Mouse (Mus musculus) embryonic facial prominence, embryonic 14.5 days (tissue): ENCODE results near the gene Tnfrsf8. TPM values are rescaled to one million over a fixed set of nuclear protein-coding genes. Genes with fewer than 3 reads are reported as not detected.

Experiments used
- ATAC-seq: fragments of 200-750 bp; cut with Nextera tagmentation; 2 replicates; pipeline ENCODE4 v1.8.0; 2017; ENCODE audit warnings: low read depth, moderate number of reproducible peaks, moderate TSS enrichment
- DNase-seq: peaks from one replicate; pipeline ENCODE4 v3.0.0-alpha.2; 2015; ENCODE audit warnings: low spot score
- H3K27ac ChIP-seq: fragments of 300-500 bp; sonication (generic); replicated peaks from 2 replicates; pipeline ENCODE4 v1.5.1; 2014; ENCODE audit warnings: low read depth, mild to moderate bottlenecking, low read length, moderate library complexity
- H3K27me3 ChIP-seq: fragments of 300-500 bp; sonication (generic); replicated peaks from 2 replicates; pipeline ENCODE4 v1.6.1; 2014; ENCODE audit warnings: low read length; ENCODE audit not compliant: control insufficient read depth, insufficient read depth
- H3K36me3 ChIP-seq: fragments of 300-500 bp; sonication (generic); 2 replicates; pipeline ENCODE4 v1.6.1; 2014; ENCODE audit warnings: low read length, mixed read lengths; ENCODE audit not compliant: control insufficient read depth, insufficient read depth
- H3K4me1 ChIP-seq: fragments of 300-500 bp; sonication (generic); 2 replicates; pipeline ENCODE4 v1.6.1; 2014; ENCODE audit warnings: antibody characterized with exemption, low read length; ENCODE audit not compliant: control insufficient read depth, insufficient read depth
- H3K4me2 ChIP-seq: fragments of 300-500 bp; sonication (generic); 2 replicates; pipeline ENCODE4 v1.6.1; 2014; ENCODE audit warnings: low read depth, mild to moderate bottlenecking, low read length, moderate library complexity, mixed read lengths
- H3K4me3 ChIP-seq: fragments of 300-500 bp; sonication (generic); 2 replicates; pipeline ENCODE4 v1.5.1; 2014; ENCODE audit warnings: low read depth, mild to moderate bottlenecking, low read length
- H3K9ac ChIP-seq: fragments of 300-500 bp; sonication (generic); 2 replicates; pipeline ENCODE4 v1.6.1; 2014; ENCODE audit warnings: low read depth, mild to moderate bottlenecking, low read length, moderate library complexity, mixed read lengths
- H3K9me3 ChIP-seq: fragments of 300-500 bp; sonication (generic); 2 replicates; pipeline ENCODE4 v1.6.1; 2016; ENCODE audit warnings: low read length; ENCODE audit not compliant: control insufficient read depth
- WGBS: fragments of 180-500 bp; shearing (Covaris S2); extraction: QIAGEN DNeasy Blood & Tissue Kit; methylation state at CpG from one replicate; pipeline ENCODE4 v1.1.7; 2014; 5-methylcytosine and 5-hydroxymethylcytosine counted together
- polyA plus RNA-seq: library from polyadenylated mRNA; unstranded; fragments of >200 nt; fragmentation: Nextera tagmentation; extraction: Ambion mirVana; gene quantifications from 2 replicates; pipeline ENCODE4 v1.2.1, GENCODE M21; 2014

Gene Tnfrsf8
- polyA plus RNA-seq, 1 experiment from 2014 or later: 0.18 TPM

GRCm38 (mm10) chr4:145224613-145225012 is 90.4 kb downstream of the Tnfrsf8 start:
- 86% methylated on average over 4 of the region's 4 CpGs for WGBS
- Histone ChIP-seq H3K4me1 (no peaks in the 10 kb centered on the region), H3K36me3 (no peaks in the 10 kb centered on the region)

DNA sequence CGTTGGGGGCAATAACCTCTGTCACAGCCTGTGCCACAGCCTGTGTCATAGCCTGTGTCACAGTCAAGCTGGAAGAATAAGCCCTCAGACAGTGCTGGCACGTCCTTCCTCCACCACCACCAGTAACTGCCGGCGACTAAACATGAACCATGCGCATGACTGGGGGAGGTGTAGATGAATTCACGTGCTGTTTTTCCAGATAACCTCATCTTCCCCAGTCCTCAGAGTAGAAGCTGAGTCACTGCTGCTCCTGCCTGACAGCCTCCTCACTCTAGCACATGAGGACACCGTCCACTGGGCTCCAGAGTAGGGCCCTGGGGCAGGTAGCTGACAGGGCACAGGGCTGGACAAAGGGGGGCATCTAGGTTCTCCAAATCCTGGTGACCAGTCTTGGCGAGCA is 92.9 kb downstream of the Tnfrsf8 start:
- Histone ChIP-seq H3K4me1 (no peaks in the 10 kb centered on the region), H3K27ac (no peak overlapping the region), H3K9ac (no peak overlapping the region), H3K27me3 (no peaks in the 10 kb centered on the region), H3K4me2 (no peak overlapping the region), H3K4me3 (no peak overlapping the region), H3K36me3 (no peaks in the 10 kb centered on the region), H3K9me3 (no peaks in the 10 kb centered on the region)
- WGBS: 72% methylated on average over 8 of the region's 8 CpGs
- ATAC-seq (no peak), DNase-seq (no peak)

More at GRCm38 (mm10) chr4:145224613-145225012, 90.4 kb downstream of the Tnfrsf8 start:
- no peak overlapping the region for H3K27ac ChIP-seq
- no peak for ATAC-seq
- no peaks in the 10 kb centered on the region for H3K9me3 ChIP-seq
- H3K9ac ChIP-seq: no peak overlapping the region
- H3K4me2 ChIP-seq: no peak overlapping the region
- H3K4me3 ChIP-seq: no peak overlapping the region
- no peak for DNase-seq
- H3K27me3 ChIP-seq: no peaks in the 10 kb centered on the region

- no peaks in the 10 kb centered on the region for H3K4me1 ChIP-seq
- no peak overlapping the region for H3K4me2 ChIP-seq
- H3K27me3 ChIP-seq: no peaks in the 10 kb centered on the region
- DNase-seq (no peak), ATAC-seq (no peak)
- no peaks in the 10 kb centered on the region for H3K9me3 ChIP-seq
- H3K9ac ChIP-seq: no peak overlapping the region
- H3K4me3 ChIP-seq: no peak overlapping the region
- WGBS: 59% methylated on average over 2 of the region's 2 CpGs
- H3K36me3 ChIP-seq: no peaks in the 10 kb centered on the region
- no peak overlapping the region for H3K27ac ChIP-seq
Observed at GRCm38 (mm10) chr4:145221379-145221778, 93.6 kb downstream of the Tnfrsf8 start.

DNA sequence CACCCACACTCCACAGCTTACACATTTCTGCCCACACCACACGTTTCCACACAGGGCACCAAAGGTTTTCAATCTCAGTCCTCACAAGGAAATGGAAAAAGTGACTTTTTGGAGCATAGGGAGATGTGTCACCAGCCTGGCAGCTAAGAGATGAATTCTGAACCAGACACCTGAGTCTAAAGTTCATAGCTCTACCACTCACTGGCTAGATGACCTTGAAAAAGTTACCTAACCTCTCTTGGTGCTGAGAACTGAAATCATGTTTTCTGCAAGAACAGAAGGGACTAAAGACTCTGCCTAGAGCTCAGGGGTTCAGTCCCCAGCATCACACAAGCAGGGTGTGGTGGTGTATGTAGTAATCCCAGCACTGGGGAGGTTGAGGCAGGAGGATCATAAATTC is 95.0 kb downstream of the Tnfrsf8 start:
- 63% methylated on average over 1 of the region's 1 CpGs for WGBS
- DNase-seq: no peak
- H3K36me3 ChIP-seq: no peaks in the 10 kb centered on the region
- no peaks in the 10 kb centered on the region for H3K27me3 ChIP-seq
- H3K27ac ChIP-seq: no peak overlapping the region
- H3K4me3 ChIP-seq: no peak overlapping the region
- ATAC-seq: no peak
- H3K9ac ChIP-seq: no peak overlapping the region
- H3K9me3 ChIP-seq: no peaks in the 10 kb centered on the region
- no peaks in the 10 kb centered on the region for H3K4me1 ChIP-seq
- H3K4me2 ChIP-seq: no peak overlapping the region

GRCm38 (mm10) chr4:145219240-145219985 is 95.6 kb downstream of the Tnfrsf8 start:
- no peak for DNase-seq
- Histone ChIP-seq H3K9me3 (no peaks in the 10 kb centered on the region), H3K27ac (no peak overlapping the region), H3K36me3 (no peaks in the 10 kb centered on the region), H3K9ac (no peak overlapping the region), H3K4me1 (no peaks in the 10 kb centered on the region), H3K27me3 (no peaks in the 10 kb centered on the region), H3K4me3 (no peak overlapping the region), H3K4me2 (no peak overlapping the region)
- WGBS: 53% methylated on average over 15 of the region's 15 CpGs
- no peak for ATAC-seq

GRCm38 (mm10) chr4:145217837-145218236 is 97.1 kb downstream of the Tnfrsf8 start:
- no peak for ATAC-seq
- WGBS: 56% methylated on average over 5 of the region's 5 CpGs
- H3K36me3 ChIP-seq: no peaks in the 10 kb centered on the region

More at GRCm38 (mm10) chr4:145217837-145218236, 97.1 kb downstream of the Tnfrsf8 start:
- Histone ChIP-seq H3K27me3 (no peaks in the 10 kb centered on the region), H3K27ac (no peak overlapping the region), H3K4me2 (no peak overlapping the region), H3K4me3 (no peak overlapping the region), H3K4me1 (no peaks in the 10 kb centered on the region), H3K9ac (no peak overlapping the region), H3K9me3 (no peaks in the 10 kb centered on the region)
- DNase-seq: no peak

Other genes with a start within 250 kb of the Tnfrsf8 start
- gene Vps13d, start 120.2 kb downstream of the Tnfrsf8 start, polyA plus RNA-seq: 14.5 and 16.0 TPM in 2 replicates
- gene Tnfrsf1b, start 68.3 kb downstream of the Tnfrsf8 start, polyA plus RNA-seq: 3.9 and 4.5 TPM in 2 replicates
- 0.07 TPM in 1 of 2 replicates, not detected in the other for gene Zfp990, start 195.6 kb upstream of the Tnfrsf8 start, polyA plus RNA-seq